Mouse (Mus musculus) frontal cortex, postnatal 25 days (tissue): ENCODE measurements around the gene 1700018F24Rik.
A peak's percentile ranks its signal among the peaks of the same experiment; 100 is the strongest.
"Not testable (repeated sequence)": the region's sequence is repeated elsewhere in the genome, so short reads cannot be mapped to it uniquely, and the experiment has no call there.

Experiments
- DNase-seq, 2 experiments: peaks; one replicate each; pipeline ENCODE4 v3.0.0; 2022; ENCODE audit warnings: low spot score in 2 of 2

Gene 1700018F24Rik

GRCm38 (mm10) chr5:145081866-145082613, 39.2 kb downstream of the 1700018F24Rik start:
- no peak for DNase-seq

DNA sequence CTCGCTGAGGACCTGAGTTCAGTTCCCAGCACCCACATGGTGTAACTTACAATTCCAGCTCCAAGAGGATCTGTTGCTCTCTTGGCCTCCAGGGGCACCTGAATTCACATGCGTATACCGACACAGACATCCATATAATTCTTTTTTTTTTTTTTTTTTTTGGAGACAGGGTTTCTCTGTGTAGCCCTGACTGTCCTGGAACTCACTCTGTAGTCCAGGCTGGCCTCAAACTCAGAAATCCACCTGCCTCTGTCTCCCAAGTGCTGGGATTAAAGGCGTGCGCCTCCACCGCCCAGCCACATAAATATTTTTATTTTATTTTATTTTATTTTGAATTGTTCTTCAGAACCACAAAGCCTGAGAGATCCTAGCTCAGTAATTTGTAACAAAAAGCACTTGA, 40.4 kb downstream of the 1700018F24Rik start:
- not testable (repeated sequence) for DNase-seq

- peak; percentile 73 to 79 for DNase-seq
Observed at GRCm38 (mm10) chr5:145083632-145084451, 41.1 kb downstream of the 1700018F24Rik start, which contains the start of the genes Arpc1a and Kpna7. TSS of gene Arpc1a (plus strand) at chr5:145083830. TSS of gene Kpna7 (minus strand) at chr5:145084030.

DNA sequence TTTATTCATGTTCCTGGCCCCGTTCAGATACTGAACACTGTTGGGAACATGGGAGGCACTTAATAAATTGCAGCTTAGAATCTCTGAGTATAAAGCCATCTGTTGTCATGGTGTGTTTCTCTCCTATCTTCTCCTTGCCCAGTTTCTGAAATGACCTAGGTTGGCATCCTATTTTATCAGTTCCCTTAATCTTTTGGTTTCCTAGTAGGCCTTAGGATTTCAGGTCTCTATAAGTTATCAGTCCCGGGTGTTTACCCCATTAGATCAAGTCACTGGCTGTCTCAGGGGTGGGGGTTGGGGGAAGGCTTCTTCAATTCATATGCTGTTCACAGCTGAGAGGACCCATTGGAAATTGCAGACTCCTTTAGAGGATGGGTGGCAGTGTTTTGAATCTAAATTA, 42.0 kb downstream of the 1700018F24Rik start:
- no peak for DNase-seq

DNA sequence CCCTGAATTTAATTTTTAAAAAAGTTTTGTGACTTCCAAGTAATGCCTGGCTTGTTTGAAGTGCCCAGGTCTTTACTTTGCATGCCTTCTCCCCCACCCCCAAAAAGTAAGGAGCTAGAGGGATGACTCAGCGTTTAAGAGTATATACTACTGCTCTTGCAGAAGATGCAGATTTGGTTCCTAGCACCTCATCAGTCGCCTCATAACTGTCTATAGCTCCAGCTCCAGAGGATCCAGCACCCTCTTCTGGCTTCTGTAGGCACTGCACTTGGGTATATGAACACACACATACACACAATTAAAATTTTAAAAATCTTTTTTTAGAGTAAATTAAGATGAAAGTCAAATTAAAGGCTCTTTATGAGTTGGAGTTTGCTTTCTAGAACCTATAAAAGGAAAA, 45.4 kb downstream of the 1700018F24Rik start:
- no peak for DNase-seq

GRCm38 (mm10) chr5:145089878-145090277, 47.1 kb downstream of the 1700018F24Rik start:
- DNase-seq: no peak
